Mouse (Mus musculus) cerebellum, postnatal 36 days (tissue): ENCODE measurements at regions not wholly inside any gene's neighbourhood (a gene's known extent, or its start where the extent isn't known, plus 50 kb on each side); places are given as distances from the start of the nearest gene placed in this dataset.

Experiments
- DNase-seq, 2 experiments: peaks; one replicate each; pipeline ENCODE4 v3.0.0; 2021 to 2022; ENCODE audit warnings: mixed read lengths in 2 of 2

GRCm38 (mm10) chr7:68428946-68429345 lies 155.3 kb downstream of the Fam169b start:
- DNase-seq, result no peak

- DNase-seq, result peak; percentile 87 to 89
Observed at GRCm38 (mm10) chr7:68415890-68416289, 142.3 kb downstream of the Fam169b start.

GRCm38 (mm10) chr7:68412786-68413185 lies 139.1 kb downstream of the Fam169b start:
- no peak for DNase-seq
